Mouse (Mus musculus): ENCODE data around the gene Gm2174. TPM values are rescaled to one million over a fixed set of nuclear protein-coding genes. Genes with fewer than 3 reads are reported as not detected.

The Gm2174 gene
- total RNA-seq (2021): 1 to 10 TPM in 1 of 2 experiments, under 1 TPM in 1; 0.98 to 1.4 TPM
- long read RNA-seq, experiment 1: 0 reads
- long read RNA-seq, experiment 2, partial matches to known transcripts: 0 of 1 reads
- long read RNA-seq, experiment 2, other reads (novel, unspliced or antisense): 1 of 1 reads

- intact Hi-C loops (cut with DNase I): no loop called here
- no peak for DNase-seq
Observed at GRCm38 (mm10) chrX:56447524-56448015, at the start of gene Gm2174. Gm2174 (plus strand) TSS chrX:56447965.

GRCm38 (mm10) chrX:56404646-56405045, 43.1 kb upstream of the Gm2174 start:
- no peak for DNase-seq
- intact Hi-C loops (cut with DNase I): no loop called here

GRCm38 (mm10) chrX:56405482-56405881, 42.3 kb upstream of the Gm2174 start:
- intact Hi-C loops (cut with DNase I): no loop called here
- DNase-seq: no peak

- intact Hi-C loops (cut with DNase I): no loop called here
Observed at GRCm38 (mm10) chrX:56406128-56406527, 41.6 kb upstream of the Gm2174 start.

GRCm38 (mm10) chrX:56416277-56416676, 31.5 kb upstream of the Gm2174 start:
- intact Hi-C loops (cut with DNase I): no loop called here
- DNase-seq: peak in 1 of 2 experiments; percentile 1

More at GRCm38 (mm10) chrX:56406128-56406527, 41.6 kb upstream of the Gm2174 start:
- no peak for DNase-seq

GRCm38 (mm10) chrX:56417541-56417940, 30.2 kb upstream of the Gm2174 start:
- intact Hi-C loops (cut with DNase I): no loop called here
- DNase-seq: no peak

GRCm38 (mm10) chrX:56430601-56431000, 17.2 kb upstream of the Gm2174 start:
- intact Hi-C loops (cut with DNase I): no loop called here
- DNase-seq: no peak

- intact Hi-C loops (cut with DNase I): no loop called here
- DNase-seq: no peak
Observed at GRCm38 (mm10) chrX:56435758-56436283, 11.9 kb upstream of the Gm2174 start.

- intact Hi-C loops (cut with DNase I): no loop called here
- no peak for DNase-seq
Observed at GRCm38 (mm10) chrX:56446487-56447428, 1.0 kb upstream of the Gm2174 start.

- peak; percentile 63 to 70 for DNase-seq
- intact Hi-C loops (cut with DNase I): loop anchor here (2.0 kb wide), 1 partner anchor 34 kb away; no protein-coding TSS in a partner anchor
Observed at GRCm38 (mm10) chrX:56454671-56455371, 7.1 kb downstream of the Gm2174 start, which contains the start of gene Ints6l. Ints6l (plus strand) TSS chrX:56454857.

- DNase-seq: peak; percentile 83 to 85
- intact Hi-C loops (cut with DNase I): loop anchor here (2.0 kb wide), 2 partner anchors 17 to 33 kb away; no protein-coding TSS in a partner anchor
Observed at GRCm38 (mm10) chrX:56455372-56456246, 7.8 kb downstream of the Gm2174 start.

- intact Hi-C loops (cut with DNase I): loop anchor here (2.0 kb wide), 1 partner anchor 16 kb away; no protein-coding TSS in a partner anchor
- DNase-seq: no peak
Observed at GRCm38 (mm10) chrX:56456379-56456778, 8.6 kb downstream of the Gm2174 start.

- no peak for DNase-seq
- intact Hi-C loops (cut with DNase I): no loop called here
Observed at GRCm38 (mm10) chrX:56462020-56462933, 14.5 kb downstream of the Gm2174 start.

GRCm38 (mm10) chrX:56464906-56465305, 17.1 kb downstream of the Gm2174 start:
- DNase-seq: no peak

GRCm38 (mm10) chrX:56467688-56468087, 19.9 kb downstream of the Gm2174 start:
- intact Hi-C loops (cut with DNase I): no loop called here
- DNase-seq: no peak

More at GRCm38 (mm10) chrX:56464906-56465305, 17.1 kb downstream of the Gm2174 start:
- intact Hi-C loops (cut with DNase I): no loop called here

GRCm38 (mm10) chrX:56468422-56468821, 20.7 kb downstream of the Gm2174 start:
- intact Hi-C loops (cut with DNase I): no loop called here
- DNase-seq: no peak

GRCm38 (mm10) chrX:56474035-56474434, 26.3 kb downstream of the Gm2174 start:
- no peak for DNase-seq
- intact Hi-C loops (cut with DNase I): loop anchor here (10.0 kb wide), 1 partner anchor 129 kb away; the partner anchor contains the start of gene Zfp449

GRCm38 (mm10) chrX:56477553-56477952, 29.8 kb downstream of the Gm2174 start:
- no peak for DNase-seq
- intact Hi-C loops (cut with DNase I): loop anchor here (10.0 kb wide), 1 partner anchor 133 kb away; the partner anchor contains the start of gene Zfp449

Data from heart, postnatal 14 days (tissue).